15 mouse cellular contexts compared by ENCODE assay signal in genomic region chr17:86785612-86786011, GRCm38 (mm10). TPM values are rescaled to one million over a fixed set of nuclear protein-coding genes. Genes with fewer than 3 reads are reported as not detected.
A peak's percentile ranks its signal among the peaks of the same experiment; 100 is the strongest.
DNase-seq lines count a peak whose midpoint lies in the region; ATAC-seq and TF ChIP-seq lines count a peak whose summit lies in the region.
"Had no signal": no experiment of that assay in that cellular context is flagged by ENCODE, and none has a peak within 500 bp of the region (broad histone marks: within the 10 kb centered on the region; RNA-seq: fewer than 3 reads in every experiment).

No protein-coding gene starts in this region.

- H3K4me2 ChIP-seq in kidney, embryonic 15.5 days = peak overlapping the region; percentile 25
- 0 out of 2 replicates have a peak overlapping the region, but pooled peaks have one; percentile 16 for H3K4me2 ChIP-seq in limb, embryonic 13.5 days (replicated peaks)
- H3K4me2 ChIP-seq: liver, embryonic 11.5 days; midbrain, embryonic 13.5 days had no signal

- no peaks in the 10 kb centered on the region for H3K9me3 ChIP-seq in kidney, embryonic 15.5 days (replicated peaks)
- H3K9me3 ChIP-seq in limb, embryonic 13.5 days = no peaks in the 10 kb centered on the region
- H3K9me3 ChIP-seq: midbrain, embryonic 13.5 days had no signal

- H3K27ac ChIP-seq in kidney, embryonic 15.5 days = peak overlapping the region; percentile 79
- H3K27ac ChIP-seq in brown adipose tissue, adult 24 weeks (replicated peaks; ENCODE audit: low read depth, low read length) = 0 out of 2 replicates have a peak overlapping the region, but pooled peaks have one; percentile 6
- H3K27ac ChIP-seq in limb, embryonic 13.5 days = no peak overlapping the region
- no peak overlapping the region for H3K27ac ChIP-seq in thymus, adult 2 months (ENCODE audit: control insufficient read depth, insufficient read depth, low read length)
- H3K27ac ChIP-seq: midbrain, embryonic 13.5 days had no signal

- H3K4me3 ChIP-seq in kidney, embryonic 15.5 days (replicated peaks) = no peak overlapping the region
- no peak overlapping the region for H3K4me3 ChIP-seq in brown adipose tissue, adult 24 weeks (ENCODE audit: insufficient read depth, low read depth, low read length)
- H3K4me3 ChIP-seq in limb, embryonic 13.5 days = no peak overlapping the region
- no peak overlapping the region for H3K4me3 ChIP-seq in thymus, adult 2 months (ENCODE audit: control insufficient read depth, insufficient read depth, low read length)
- H3K4me3 ChIP-seq: erythroblast, embryonic 14.5 days; midbrain, embryonic 13.5 days had no signal

- H3K4me1 ChIP-seq in kidney, embryonic 15.5 days = peaks cover 64% of the 10 kb centered on the region
- peaks cover 61% of the 10 kb centered on the region for H3K4me1 ChIP-seq in brown adipose tissue, adult 24 weeks (ENCODE audit: control insufficient read depth, insufficient read depth, insufficient read length, low read length)
- peaks cover 53% of the 10 kb centered on the region for H3K4me1 ChIP-seq in limb, embryonic 13.5 days
- 0 out of 2 replicates have a peak, but pooled peaks cover 5% of the 10 kb centered on the region for H3K4me1 ChIP-seq in thymus, adult 2 months (replicated peaks; ENCODE audit: control insufficient read depth, insufficient read depth, low read length)

- H3K36me3 ChIP-seq in kidney, embryonic 15.5 days = no peaks in the 10 kb centered on the region
- no peaks in the 10 kb centered on the region for H3K36me3 ChIP-seq in limb, embryonic 13.5 days
- H3K36me3 ChIP-seq in thymus, adult 2 months (ENCODE audit: control insufficient read depth, insufficient read depth, low read length) = no peaks in the 10 kb centered on the region
- H3K36me3 ChIP-seq: midbrain, embryonic 13.5 days had no signal

- DNase-seq in frontal cortex, postnatal 25 days (ENCODE audit: low spot score in 2 of 2) = no peak
- DNase-seq in kidney, adult 11 months = no peak
- DNase-seq in thymus, adult 2 months = no peak
- DNase-seq: cerebellum, adult 11 months; gastrocnemius, postnatal 36 days; kidney, postnatal 10 days had no signal

- no peaks in the 10 kb centered on the region for H3K27me3 ChIP-seq in kidney, embryonic 15.5 days
- no peaks in the 10 kb centered on the region for H3K27me3 ChIP-seq in limb, embryonic 13.5 days
- H3K27me3 ChIP-seq in thymus, adult 2 months (ENCODE audit: control insufficient read depth, insufficient read depth, low read length) = no peaks in the 10 kb centered on the region
- H3K27me3 ChIP-seq: midbrain, embryonic 13.5 days had no signal

- 41% methylated on average over 7 of the region's 7 CpGs for WGBS in kidney, embryonic 15.5 days
- WGBS in limb, embryonic 13.5 days = 23% methylated on average over 7 of the region's 7 CpGs
- 96% methylated on average over 7 of the region's 7 CpGs for WGBS in thymus, adult 2 months

- no peak for TF ChIP-seq CTCF in thymus, adult 2 months (IDR thresholded peaks at IDR 0.05; ENCODE audit: borderline replicate concordance, control insufficient read depth, extremely low read depth, insufficient read depth, low read length, poor library complexity)

- TF ChIP-seq POLR2A in thymus, adult 2 months (IDR thresholded peaks at IDR 0.05; ENCODE audit: control insufficient read depth, extremely low read depth, insufficient read depth, low read length, poor library complexity) = no peak

- peak; percentile 75 for ATAC-seq in frontal cortex, adult (ENCODE audit: low TSS enrichment)
- ATAC-seq in kidney, embryonic 15.5 days (replicated peaks; ENCODE audit: low FRiP score) = no peak
- no peak for ATAC-seq in limb, embryonic 13.5 days (ENCODE audit: low FRiP score, low read depth)
- ATAC-seq in megakaryocyte, adult 5-6 weeks (ENCODE audit: poor library complexity, severe bottlenecking) = no peak
- ATAC-seq: midbrain, embryonic 13.5 days had no signal

- no peak overlapping the region for H3K9ac ChIP-seq in kidney, embryonic 15.5 days
- no peak overlapping the region for H3K9ac ChIP-seq in limb, embryonic 13.5 days
- H3K9ac ChIP-seq: midbrain, embryonic 13.5 days had no signal

RNA-seq across cellular contexts. Expression of gene Epas1, which starts 32.1 kb away (rescaled TPM):
- 8.4 and 9.5 TPM in 2 replicates for polyA plus RNA-seq in kidney, embryonic 15.5 days (2015; fragmentation: Nextera tagmentation; extraction: Ambion mirVana)
- polyA plus RNA-seq in brown adipose tissue, adult 24 weeks (2012; ENCODE audit: insufficient read depth, insufficient read length, missing spikeins) = 196 and 238 TPM in 2 replicates
- polyA plus RNA-seq in limb, embryonic 13.5 days (2015; fragmentation: Nextera tagmentation; extraction: Ambion mirVana) = 2.8 and 3.4 TPM in 2 replicates
- total RNA-seq in megakaryocyte, adult 5-6 weeks (2015) = 0.91 and 1.3 TPM in 2 replicates
- total RNA-seq in megakaryocyte, adult 5-6 weeks (2017) = 0.07 and 0.33 TPM in 2 replicates
- polyA plus RNA-seq in thymus, adult 2 months (2012; rRNA removed) = 16.6 and 18.9 TPM in 2 replicates
- total RNA-seq: MEL had no signal

Comparison
In these comparisons a context has a peak if more than half of its experiments do, and no peak if none do; other contexts are left out.
1. H3K27ac ChIP-seq: peak in kidney, embryonic 15.5 days (single experiment) and brown adipose tissue, adult 24 weeks (single experiment); none in limb, embryonic 13.5 days (single experiment) and thymus, adult 2 months (single experiment).